Mouse (Mus musculus) embryonic fibroblast, embryonic 13.5 days (primary cell): ENCODE measurements around the gene Crebzf.

Experiments used
- CTCF ChIP-seq: IDR thresholded peaks from 2 replicates; pipeline ENCODE4 v1.5.1; 2011; ENCODE audit warnings: mild to moderate bottlenecking, control low read depth, low read length, moderate library complexity, borderline replicate concordance; ENCODE audit not compliant: insufficient read depth
- POLR2A ChIP-seq: IDR thresholded peaks from 2 replicates; pipeline ENCODE4 v1.6.1; 2011; ENCODE audit warnings: low read depth, mild to moderate bottlenecking, control low read depth, low read length, moderate library complexity

DNA sequence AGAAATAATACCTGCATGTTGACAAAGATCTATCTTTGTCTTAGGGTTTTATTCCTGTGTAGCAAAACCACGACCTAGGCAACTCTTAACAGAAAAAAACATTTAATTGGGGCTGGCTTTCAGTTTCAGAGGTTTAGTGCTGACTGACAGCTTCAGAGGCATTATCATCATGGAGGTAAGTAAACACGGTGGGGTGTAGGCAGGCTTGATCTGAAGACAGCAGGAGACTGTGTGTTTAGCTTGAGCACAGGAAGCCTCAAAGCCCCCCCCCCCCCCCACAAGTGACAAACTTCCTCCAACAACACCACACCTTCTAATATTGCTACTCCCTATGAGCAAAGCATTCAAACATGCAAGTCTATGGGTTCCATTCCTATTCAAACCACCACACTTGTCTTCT is 31.0 kb downstream of the Crebzf start:
- TF ChIP-seq CTCF (no peak), POLR2A (no peak)
